Mouse (Mus musculus): Measurements from ENCODE around the gene Cldn19. TPM values are rescaled to one million over a fixed set of nuclear protein-coding genes. Genes with fewer than 3 reads are reported as not detected.
A peak's percentile ranks its signal among the peaks of the same experiment; 100 is the strongest.

The Cldn19 gene
- polyA plus RNA-seq, 1 experiment from 2014 or later: not detected

GRCm38 (mm10) chr4:119254012-119254618, 1.1 kb upstream of the Cldn19 start:
- Histone ChIP-seq H3K4me3 (replicated peaks) (no peak overlapping the region), H3K27ac (replicated peaks) (no peak overlapping the region), H3K36me3 (replicated peaks) (no peaks in the 10 kb centered on the region), H3K9ac (no peak overlapping the region), H3K9me3 (replicated peaks) (no peaks in the 10 kb centered on the region), H3K27me3 (no peaks in the 10 kb centered on the region), H3K4me2 (no peak overlapping the region), H3K4me1 (replicated peaks) (0 out of 2 replicates have a peak, but pooled peaks cover under 1% of the 10 kb centered on the region)
- no peak for ATAC-seq (ENCODE audit: insufficient read depth)
- 45% methylated on average over 9 of the region's 9 CpGs for WGBS (ENCODE audit: insufficient replicate concordance)

DNA sequence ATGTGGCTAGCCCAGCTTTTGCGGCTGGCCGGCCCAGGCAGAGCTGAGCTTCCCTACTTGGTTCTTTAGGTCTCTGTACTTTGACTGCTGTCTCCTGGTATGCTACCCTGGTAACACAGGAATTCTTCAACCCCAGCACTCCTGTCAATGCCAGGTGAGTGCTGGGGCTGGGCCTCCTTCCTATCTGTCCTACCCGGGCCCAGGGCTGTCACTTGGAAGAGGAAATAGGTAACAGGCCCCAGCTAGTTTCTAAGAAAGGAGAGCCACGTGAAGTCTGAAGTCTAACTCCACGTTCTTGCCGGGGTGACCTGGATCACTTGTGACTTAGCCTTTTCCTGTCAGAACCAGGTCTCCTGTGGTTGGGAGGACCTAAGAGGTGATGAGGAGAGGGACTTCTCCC, 1.9 kb downstream of the Cldn19 start:
- WGBS (ENCODE audit: insufficient replicate concordance): 56% methylated on average over 6 of the region's 6 CpGs

GRCm38 (mm10) chr4:119259344-119260254, 4.4 kb downstream of the Cldn19 start:
- H3K9me3 ChIP-seq (replicated peaks): no peaks in the 10 kb centered on the region
- H3K27me3 ChIP-seq: 0 out of 2 replicates have a peak, but pooled peaks cover 4% of the 10 kb centered on the region
- peak; percentile 45; the same call in 1 of the 2 replicates for ATAC-seq (ENCODE audit: insufficient read depth)
- H3K4me2 ChIP-seq: no peak overlapping the region
- no peak overlapping the region for H3K9ac ChIP-seq
- no peak overlapping the region for H3K4me3 ChIP-seq (replicated peaks)
- no peak overlapping the region for H3K27ac ChIP-seq (replicated peaks)
- H3K36me3 ChIP-seq (replicated peaks): no peaks in the 10 kb centered on the region
- 66% methylated on average over 15 of the region's 15 CpGs for WGBS (ENCODE audit: insufficient replicate concordance)
- 0 out of 2 replicates have a peak, but pooled peaks cover 6% of the 10 kb centered on the region for H3K4me1 ChIP-seq (replicated peaks)

More for the DNA sequence above, 1.9 kb downstream of the Cldn19 start:
- ATAC-seq (ENCODE audit: insufficient read depth): no peak
- Histone ChIP-seq H3K4me2 (no peak overlapping the region), H3K36me3 (replicated peaks) (no peaks in the 10 kb centered on the region), H3K4me3 (replicated peaks) (no peak overlapping the region), H3K4me1 (replicated peaks) (0 out of 2 replicates have a peak, but pooled peaks cover 6% of the 10 kb centered on the region), H3K27ac (replicated peaks) (no peak overlapping the region), H3K9ac (no peak overlapping the region), H3K9me3 (replicated peaks) (no peaks in the 10 kb centered on the region), H3K27me3 (0 out of 2 replicates have a peak, but pooled peaks cover 4% of the 10 kb centered on the region)

DNA sequence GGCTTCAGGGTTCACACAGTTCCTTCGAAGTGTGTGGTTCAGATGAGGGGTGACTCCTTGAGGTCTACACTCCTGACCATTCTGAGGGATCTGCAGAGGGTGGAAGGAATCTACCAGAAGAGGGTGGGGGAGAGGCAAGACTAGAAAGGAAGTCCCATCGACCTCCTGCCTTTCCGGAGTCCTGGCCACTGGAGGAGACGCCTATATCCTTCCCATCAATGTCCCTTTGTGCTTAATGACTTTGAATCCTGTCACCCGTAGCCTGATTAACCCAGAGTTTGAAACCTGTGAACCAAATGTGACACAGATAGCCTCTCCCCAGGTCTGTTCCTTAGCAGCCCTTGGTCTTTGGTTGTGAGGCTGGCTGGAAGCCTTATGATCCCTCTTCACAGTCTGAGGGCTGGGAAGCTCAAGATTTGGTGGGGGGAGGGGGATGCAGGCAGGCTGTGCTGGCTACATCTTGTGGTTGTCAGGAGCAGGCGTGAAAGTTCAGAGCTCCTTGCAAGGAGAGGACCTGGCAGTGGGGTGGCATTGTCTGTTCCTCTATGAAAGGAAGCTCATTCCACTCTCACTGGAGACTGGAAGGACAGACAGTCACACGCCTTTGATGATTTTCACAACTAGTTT, 6.0 kb downstream of the Cldn19 start:
- Histone ChIP-seq H3K4me1 (replicated peaks) (0 out of 2 replicates have a peak, but pooled peaks cover 6% of the 10 kb centered on the region), H3K27me3 (0 out of 2 replicates have a peak, but pooled peaks cover 4% of the 10 kb centered on the region), H3K36me3 (replicated peaks) (no peaks in the 10 kb centered on the region), H3K4me3 (replicated peaks) (no peak overlapping the region), H3K27ac (replicated peaks) (no peak overlapping the region), H3K9ac (no peak overlapping the region), H3K4me2 (no peak overlapping the region), H3K9me3 (replicated peaks) (no peaks in the 10 kb centered on the region)
- 33% methylated on average over 7 of the region's 7 CpGs for WGBS (ENCODE audit: insufficient replicate concordance)
- ATAC-seq (ENCODE audit: insufficient read depth): no peak

DNA sequence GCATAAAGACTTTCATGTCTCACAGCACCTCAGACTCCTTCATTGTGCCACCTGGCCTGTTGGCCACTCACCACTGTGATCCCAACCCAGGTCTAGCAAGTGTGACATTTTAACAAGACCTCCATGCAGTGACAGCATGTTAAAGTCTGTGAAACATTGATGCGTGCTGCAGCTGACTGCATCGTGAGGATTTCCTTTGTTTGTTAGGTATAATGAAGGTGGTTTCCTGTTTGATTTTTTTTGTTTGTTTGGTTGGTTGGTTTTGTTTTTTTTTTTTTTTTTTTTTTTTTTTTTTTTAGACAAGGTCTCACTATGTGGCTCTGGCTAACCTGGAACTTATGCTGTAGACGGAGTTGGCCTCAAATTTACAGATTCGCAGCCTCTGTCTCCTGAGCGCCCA, 7.3 kb downstream of the Cldn19 start:
- WGBS (ENCODE audit: insufficient replicate concordance): 75% methylated on average over 5 of the region's 5 CpGs
- Histone ChIP-seq H3K9ac (no peak overlapping the region), H3K4me3 (replicated peaks) (no peak overlapping the region), H3K27ac (replicated peaks) (no peak overlapping the region), H3K36me3 (replicated peaks) (no peaks in the 10 kb centered on the region), H3K27me3 (0 out of 2 replicates have a peak, but pooled peaks cover 4% of the 10 kb centered on the region), H3K4me2 (no peak overlapping the region), H3K4me1 (replicated peaks) (0 out of 2 replicates have a peak, but pooled peaks cover 6% of the 10 kb centered on the region), H3K9me3 (replicated peaks) (no peaks in the 10 kb centered on the region)
- no peak for ATAC-seq (ENCODE audit: insufficient read depth)

GRCm38 (mm10) chr4:119263459-119263858, 8.2 kb downstream of the Cldn19 start:
- ATAC-seq (ENCODE audit: insufficient read depth): no peak
- Histone ChIP-seq H3K27me3 (0 out of 2 replicates have a peak, but pooled peaks cover 4% of the 10 kb centered on the region), H3K27ac (replicated peaks) (no peak overlapping the region), H3K4me1 (replicated peaks) (0 out of 2 replicates have a peak, but pooled peaks cover 6% of the 10 kb centered on the region), H3K9ac (no peak overlapping the region), H3K36me3 (replicated peaks) (no peaks in the 10 kb centered on the region), H3K9me3 (replicated peaks) (no peaks in the 10 kb centered on the region), H3K4me3 (replicated peaks) (no peak overlapping the region), H3K4me2 (no peak overlapping the region)
- 57% methylated on average over 3 of the region's 3 CpGs for WGBS (ENCODE audit: insufficient replicate concordance)

DNA sequence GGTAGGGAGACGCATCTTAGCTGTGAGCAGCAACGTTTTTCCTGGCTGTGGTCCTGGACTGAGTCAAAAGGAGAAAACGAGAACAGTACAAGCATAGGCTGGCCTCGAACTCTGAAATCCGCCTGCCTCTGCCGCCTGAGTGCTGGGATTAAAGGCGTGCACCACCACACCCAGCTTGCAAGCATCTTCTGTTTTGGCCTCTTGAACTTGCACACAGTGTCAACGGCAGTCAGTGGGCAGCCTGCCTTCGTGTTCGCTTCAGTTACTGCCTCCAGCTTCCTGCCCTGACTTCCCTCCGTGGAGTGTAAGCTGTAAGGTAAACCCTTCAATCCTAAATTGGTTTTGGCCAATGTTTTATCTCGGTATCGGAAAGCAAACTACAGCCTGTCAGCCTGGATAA, 11.4 kb downstream of the Cldn19 start:
- Histone ChIP-seq H3K4me2 (no peak overlapping the region), H3K4me1 (replicated peaks) (no peaks in the 10 kb centered on the region; the same call in 1 of the 2 replicates), H3K27ac (replicated peaks) (no peak overlapping the region), H3K9me3 (replicated peaks) (no peaks in the 10 kb centered on the region), H3K9ac (no peak overlapping the region), H3K4me3 (replicated peaks) (no peak overlapping the region), H3K27me3 (0 out of 2 replicates have a peak, but pooled peaks cover 3% of the 10 kb centered on the region), H3K36me3 (replicated peaks) (peaks cover 13% of the 10 kb centered on the region)
- 54% methylated on average over 13 of the region's 13 CpGs for WGBS (ENCODE audit: insufficient replicate concordance)
- no peak for ATAC-seq (ENCODE audit: insufficient read depth)

GRCm38 (mm10) chr4:119274627-119275026, 19.4 kb downstream of the Cldn19 start:
- no peaks in the 10 kb centered on the region for H3K27me3 ChIP-seq

GRCm38 (mm10) chr4:119275226-119275625, 20.0 kb downstream of the Cldn19 start:
- ATAC-seq (ENCODE audit: insufficient read depth): no peak
- no peaks in the 10 kb centered on the region for H3K9me3 ChIP-seq (replicated peaks)
- WGBS (ENCODE audit: insufficient replicate concordance): 24% methylated on average over 2 of the region's 2 CpGs
- peaks cover 3% of the 10 kb centered on the region; the same call in 1 of the 2 replicates for H3K4me1 ChIP-seq (replicated peaks)
- H3K9ac ChIP-seq: no peak overlapping the region
- no peaks in the 10 kb centered on the region for H3K27me3 ChIP-seq
- no peak overlapping the region for H3K4me2 ChIP-seq
- H3K36me3 ChIP-seq (replicated peaks): peaks cover 93% of the 10 kb centered on the region
- 0 out of 2 replicates have a peak overlapping the region, but pooled peaks have one; percentile 12 for H3K27ac ChIP-seq (replicated peaks)
- H3K4me3 ChIP-seq (replicated peaks): no peak overlapping the region

More at GRCm38 (mm10) chr4:119274627-119275026, 19.4 kb downstream of the Cldn19 start:
- H3K9ac ChIP-seq: no peak overlapping the region
- no peak for ATAC-seq (ENCODE audit: insufficient read depth)
- H3K4me3 ChIP-seq (replicated peaks): no peak overlapping the region
- H3K27ac ChIP-seq (replicated peaks): 0 out of 2 replicates have a peak overlapping the region, but pooled peaks have one; percentile 12
- H3K36me3 ChIP-seq (replicated peaks): peaks cover 87% of the 10 kb centered on the region
- no peak overlapping the region for H3K4me2 ChIP-seq
- 61% methylated on average over 1 of the region's 1 CpGs for WGBS (ENCODE audit: insufficient replicate concordance)
- peaks cover 3% of the 10 kb centered on the region; the same call in 1 of the 2 replicates for H3K4me1 ChIP-seq (replicated peaks)
- H3K9me3 ChIP-seq (replicated peaks): no peaks in the 10 kb centered on the region

GRCm38 (mm10) chr4:119275726-119276125, 20.5 kb downstream of the Cldn19 start:
- no peak overlapping the region for H3K4me3 ChIP-seq (replicated peaks)
- H3K9me3 ChIP-seq (replicated peaks): no peaks in the 10 kb centered on the region
- H3K4me2 ChIP-seq: no peak overlapping the region
- no peaks in the 10 kb centered on the region for H3K27me3 ChIP-seq
- peaks cover 3% of the 10 kb centered on the region; the same call in 1 of the 2 replicates for H3K4me1 ChIP-seq (replicated peaks)
- H3K27ac ChIP-seq (replicated peaks): no peak overlapping the region
- WGBS (ENCODE audit: insufficient replicate concordance): 61% methylated on average over 2 of the region's 2 CpGs
- ATAC-seq (ENCODE audit: insufficient read depth): no peak
- H3K36me3 ChIP-seq (replicated peaks): peaks cover 94% of the 10 kb centered on the region
- no peak overlapping the region for H3K9ac ChIP-seq

All from liver, embryonic 15.5 days (tissue).